Mouse (Mus musculus) B cell, adult 2 months (primary cell): ENCODE results near the gene Ccdc189.
"Not testable (repeated sequence)": the region's sequence is repeated elsewhere in the genome, so short reads cannot be mapped to it uniquely, and the experiment has no call there.

ENCODE experiments used
- DNase-seq, 2 experiments: peaks; one replicate each; pipeline ENCODE4 v3.0.0; 2022

Ccdc189 gene

GRCm38 (mm10) chr7:127588011-127588871 is at the start of gene Ccdc189, which contains the start of gene Rnf40:
Ccdc189 (minus strand) TSS chr7:127588595.
Rnf40 (plus strand) TSS chr7:127588767.
- DNase-seq: peak; percentile 89 to 94

DNA sequence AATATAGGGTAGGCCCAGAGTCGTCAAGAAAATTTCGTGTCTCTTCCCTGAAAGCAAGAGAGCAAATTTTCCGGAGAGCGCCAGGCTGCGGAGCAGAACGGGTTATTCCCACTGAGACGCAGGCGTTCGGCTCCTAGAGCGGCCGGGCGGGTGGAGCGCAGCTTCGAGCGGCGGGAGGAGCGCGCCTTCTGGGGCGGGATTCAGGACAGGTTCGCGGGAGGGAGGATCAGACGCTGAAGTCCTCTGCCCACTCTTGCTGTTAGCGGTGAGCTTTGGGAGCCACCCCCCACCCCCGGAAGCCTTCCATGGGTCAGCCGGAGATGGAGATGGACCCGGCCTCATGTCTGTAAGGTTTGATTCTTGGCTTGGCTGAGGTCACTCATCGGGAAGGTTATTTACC is 48.6 kb upstream of the Ccdc189 start:
- no peak for DNase-seq

DNA sequence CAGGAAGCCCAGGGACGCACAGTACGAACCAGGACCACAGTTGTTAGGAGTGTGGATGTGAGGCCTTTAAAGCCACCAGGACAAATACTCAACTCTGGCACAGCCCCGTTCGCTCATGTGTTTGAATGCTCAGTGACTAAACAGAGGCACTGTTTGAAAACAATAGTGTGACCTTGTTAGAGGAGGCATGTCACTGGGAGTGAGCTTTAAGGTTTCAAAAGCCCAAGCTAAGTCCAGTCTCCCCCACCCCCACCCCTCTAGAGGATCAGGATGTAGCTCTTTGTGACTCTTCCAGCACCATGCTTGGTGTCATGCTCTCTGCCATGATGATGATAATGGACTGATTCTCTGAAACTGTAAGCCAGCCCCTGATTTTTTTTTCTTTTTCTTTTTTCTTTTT is 43.0 kb upstream of the Ccdc189 start:
- DNase-seq: no peak

- DNase-seq: no peak
Measured at GRCm38 (mm10) chr7:127628646-127629045, 40.3 kb upstream of the Ccdc189 start.

- no peak for DNase-seq
Measured at GRCm38 (mm10) chr7:127626471-127626870, 38.1 kb upstream of the Ccdc189 start.

DNA sequence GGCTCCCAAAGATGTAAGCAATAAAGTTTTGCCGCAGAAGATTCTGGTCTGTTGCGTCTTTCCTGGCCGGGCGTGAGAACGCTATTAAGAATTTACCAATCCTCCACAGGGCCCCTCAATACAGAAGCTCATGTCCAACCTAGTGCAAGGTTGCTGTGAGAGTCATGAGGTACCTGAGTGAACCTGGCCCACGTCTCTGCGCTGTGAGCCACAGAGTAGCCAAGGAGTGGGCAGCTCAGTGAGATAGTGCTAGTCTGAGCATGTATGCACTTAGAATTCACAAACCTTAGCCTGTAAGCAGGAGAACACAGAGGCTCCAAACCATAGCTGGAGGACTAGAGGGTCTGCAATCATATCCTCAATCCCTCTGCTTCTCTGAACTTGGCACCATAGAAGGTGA is 37.6 kb upstream of the Ccdc189 start:
- DNase-seq: no peak

- not testable (repeated sequence) for DNase-seq
Measured at GRCm38 (mm10) chr7:127618402-127618801, 30.0 kb upstream of the Ccdc189 start.

DNA sequence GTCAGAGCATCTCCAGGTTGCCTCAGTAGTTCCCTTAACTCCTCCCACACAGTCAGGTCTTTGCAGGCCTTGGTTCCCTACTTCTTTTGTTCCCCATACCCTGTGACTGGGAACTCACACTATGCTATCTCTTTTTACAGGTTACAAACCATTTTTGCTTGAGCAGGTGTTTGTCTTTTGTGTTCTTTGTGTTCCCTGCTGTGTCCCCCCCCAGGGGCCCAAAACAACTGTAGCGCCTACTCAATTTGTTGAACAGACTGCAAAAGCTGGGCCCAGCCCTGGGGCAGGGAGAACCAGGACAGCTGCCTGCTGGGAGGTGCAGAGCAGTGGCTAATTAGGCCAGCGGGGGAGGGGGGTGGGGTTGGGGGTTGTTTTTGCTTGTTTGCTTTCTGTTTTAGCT is 29.6 kb upstream of the Ccdc189 start:
- DNase-seq: no peak

GRCm38 (mm10) chr7:127616881-127617280 is 28.5 kb upstream of the Ccdc189 start:
- no peak for DNase-seq

DNA sequence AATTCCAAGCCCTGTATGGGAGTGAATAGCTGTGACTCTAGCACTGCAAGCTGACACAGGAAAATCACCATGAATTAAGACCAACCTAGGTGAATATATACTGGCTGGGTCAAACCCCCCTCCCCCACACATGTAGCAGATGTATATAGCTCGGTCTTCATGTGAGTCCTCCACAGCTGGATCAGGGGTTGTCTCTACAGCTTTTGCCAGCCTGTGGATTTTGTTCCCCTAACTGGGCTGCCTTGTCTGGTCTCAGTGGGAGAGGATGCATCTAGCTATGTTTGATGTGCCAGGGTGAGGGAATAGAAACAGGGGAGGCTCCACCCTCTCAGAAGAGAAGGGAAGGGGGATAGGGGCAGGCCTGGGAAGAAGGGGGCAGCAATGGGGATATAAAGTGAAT is 27.9 kb upstream of the Ccdc189 start:
- DNase-seq: no peak

GRCm38 (mm10) chr7:127614891-127615843 is 26.8 kb upstream of the Ccdc189 start, which contains the start of gene Zfp629:
Zfp629 (minus strand) TSS chr7:127615797.
- DNase-seq: peak; percentile 51 to 54

DNA sequence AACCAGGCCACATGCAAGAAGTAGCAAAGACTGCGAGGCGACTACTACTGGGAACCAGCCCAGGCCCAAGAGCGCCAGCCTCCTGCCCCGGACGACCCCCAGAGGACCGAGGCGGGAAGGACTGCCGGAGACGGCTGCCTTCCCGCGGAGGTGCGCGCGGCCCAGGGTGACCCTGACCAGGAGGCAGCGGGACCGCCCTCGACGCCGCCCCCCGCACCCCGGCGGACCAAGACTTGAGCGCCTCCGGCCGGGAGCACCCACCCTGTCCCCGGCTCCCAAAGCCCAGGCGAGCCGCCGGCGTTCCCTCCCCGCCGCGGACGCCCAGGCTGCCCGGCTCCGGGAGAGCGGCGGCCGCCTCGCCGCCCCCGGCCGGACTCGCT is 26.1 kb upstream of the Ccdc189 start:
- DNase-seq: peak in 1 of 2 experiments; percentile 42

- DNase-seq: no peak
Measured at GRCm38 (mm10) chr7:127614091-127614490, 25.7 kb upstream of the Ccdc189 start.

GRCm38 (mm10) chr7:127613501-127613900 is 25.1 kb upstream of the Ccdc189 start:
- DNase-seq: no peak

- DNase-seq: no peak
Measured at GRCm38 (mm10) chr7:127611561-127611960, 23.2 kb upstream of the Ccdc189 start.

DNA sequence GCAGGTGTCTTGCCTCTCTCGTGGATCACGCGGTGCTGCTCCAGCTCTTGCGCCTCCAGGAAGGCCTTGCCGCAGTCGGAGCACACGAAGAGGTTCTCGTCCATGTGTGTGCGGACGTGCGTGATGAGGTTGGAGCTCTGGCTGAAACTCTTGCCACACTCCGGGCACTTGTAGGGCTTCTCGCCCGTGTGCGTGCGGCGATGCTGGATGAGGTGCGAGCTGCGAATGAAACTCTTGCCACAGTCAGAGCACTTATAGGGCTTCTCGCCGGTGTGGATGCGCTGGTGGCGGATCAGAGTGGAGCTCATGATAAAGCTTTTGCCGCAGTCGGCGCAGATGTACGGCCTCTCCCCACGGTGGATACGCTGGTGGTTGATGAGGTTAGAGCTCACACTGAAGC is 22.6 kb upstream of the Ccdc189 start:
- no peak for DNase-seq

GRCm38 (mm10) chr7:127607150-127607549 is 18.8 kb upstream of the Ccdc189 start:
- no peak for DNase-seq

GRCm38 (mm10) chr7:127604256-127604655 is 15.9 kb upstream of the Ccdc189 start:
- DNase-seq: no peak

- no peak for DNase-seq
Measured at GRCm38 (mm10) chr7:127602903-127603302, 14.5 kb upstream of the Ccdc189 start.

DNA sequence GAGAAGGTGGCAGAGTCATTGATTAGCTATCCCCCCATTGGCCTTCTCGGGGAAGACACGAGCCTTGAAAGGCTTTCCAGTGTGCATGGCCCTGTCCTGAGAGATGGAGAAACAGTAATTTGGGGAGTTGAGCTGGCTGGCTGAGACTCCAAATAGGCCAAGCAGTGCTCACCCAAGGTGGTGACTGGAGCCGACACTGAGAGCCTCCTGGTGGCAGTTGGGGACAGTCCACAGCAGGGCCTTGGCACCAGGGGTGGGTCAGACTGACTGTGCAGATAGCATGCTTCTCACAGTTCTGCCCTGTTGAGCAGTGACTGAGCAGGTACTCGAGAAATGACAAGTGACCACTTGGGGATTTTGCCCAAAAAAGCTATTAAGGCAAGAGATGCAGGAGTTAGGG is 13.3 kb upstream of the Ccdc189 start:
- DNase-seq: no peak

- DNase-seq: no peak
Measured at GRCm38 (mm10) chr7:127600612-127601011, 12.2 kb upstream of the Ccdc189 start.

DNA sequence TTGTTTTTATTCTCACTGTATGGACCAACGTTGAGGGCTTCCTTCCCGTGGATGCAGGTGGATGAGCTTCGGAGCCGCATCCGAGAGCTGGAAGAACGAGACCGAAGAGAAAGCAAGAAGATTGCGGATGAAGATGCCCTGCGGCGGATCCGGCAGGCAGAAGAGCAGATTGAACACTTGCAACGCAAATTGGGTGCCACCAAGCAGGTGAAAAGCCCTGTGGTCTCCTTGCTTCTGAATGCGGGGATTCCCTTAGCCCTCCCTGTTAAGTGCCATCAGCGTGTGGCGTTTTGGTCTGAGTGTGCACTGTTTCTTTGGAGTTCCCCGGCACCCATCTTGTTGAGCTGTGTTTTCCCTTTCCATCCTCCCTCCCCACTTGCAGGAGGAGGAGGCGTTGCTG is 8.4 kb upstream of the Ccdc189 start:
- no peak for DNase-seq

DNA sequence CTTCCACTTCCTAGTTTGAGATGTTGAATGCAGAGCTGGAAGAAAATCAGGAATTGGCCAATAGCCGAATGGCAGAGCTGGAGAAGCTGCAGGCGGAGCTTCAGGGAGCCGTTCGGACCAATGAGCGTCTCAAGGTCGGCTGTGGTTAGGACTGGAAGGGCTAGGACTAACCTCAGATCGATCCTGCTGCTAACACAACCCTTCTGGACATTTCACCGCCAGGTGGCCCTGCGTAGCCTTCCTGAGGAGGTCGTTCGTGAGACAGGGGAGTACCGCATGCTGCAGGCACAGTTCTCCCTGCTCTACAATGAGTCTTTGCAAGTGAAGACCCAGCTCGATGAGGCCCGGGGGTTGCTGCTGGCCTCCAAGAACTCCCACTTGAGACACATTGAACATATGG is 4.2 kb upstream of the Ccdc189 start:
- no peak for DNase-seq

DNA sequence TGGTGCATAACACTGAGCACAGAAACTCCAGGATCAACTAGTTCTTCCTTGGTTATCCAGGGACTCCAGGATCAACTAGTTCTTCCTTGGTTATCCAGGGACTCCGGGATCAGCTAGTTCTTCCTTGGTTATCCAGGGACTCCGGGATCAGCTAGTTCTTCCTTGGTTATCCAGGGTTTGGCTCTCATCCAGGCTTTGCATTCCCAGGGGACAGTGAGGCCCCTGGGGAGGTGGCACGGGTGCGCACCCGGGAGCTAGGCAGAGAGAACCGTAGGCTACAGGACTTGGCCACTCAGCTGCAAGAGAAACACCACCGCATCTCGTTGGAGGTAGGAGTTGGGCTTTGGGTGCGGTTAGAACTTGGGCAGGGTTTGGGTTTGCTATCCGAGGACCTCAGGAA is 2.7 kb upstream of the Ccdc189 start:
- DNase-seq: no peak
